Mouse (Mus musculus) heart, embryonic 16.5 days (tissue): ENCODE results near the gene Eif4a1. TPM values are rescaled to one million over a fixed set of nuclear protein-coding genes. Genes with fewer than 3 reads are reported as not detected.

Experiments
- ATAC-seq: fragments of 200-750 bp; cut with Nextera tagmentation; replicated peaks from 2 replicates; pipeline ENCODE4 v1.8.0; 2017; ENCODE audit warnings: moderate number of reproducible peaks; ENCODE audit not compliant: insufficient read depth, low FRiP score; ENCODE audit errors: extremely low read depth
- H3K27ac ChIP-seq: fragments of 300-500 bp; sonication (generic); 2 replicates; pipeline ENCODE4 v1.5.1; 2014; ENCODE audit warnings: mild to moderate bottlenecking, low read length, control low read depth, moderate library complexity
- H3K27me3 ChIP-seq: fragments of 300-500 bp; sonication (generic); 2 replicates; pipeline ENCODE4 v1.6.1; 2014; ENCODE audit warnings: low read length, mixed read lengths; ENCODE audit not compliant: control insufficient read depth, insufficient read depth
- H3K36me3 ChIP-seq: fragments of 300-500 bp; sonication (generic); 2 replicates; pipeline ENCODE4 v1.6.1; 2014; ENCODE audit not compliant: control insufficient read depth, insufficient read depth
- H3K4me1 ChIP-seq: fragments of 300-500 bp; sonication (generic); 2 replicates; pipeline ENCODE4 v1.6.1; 2014; ENCODE audit warnings: low read length, mixed read lengths; ENCODE audit not compliant: control insufficient read depth, insufficient read depth
- H3K4me2 ChIP-seq: fragments of 300-500 bp; sonication (generic); 2 replicates; pipeline ENCODE4 v1.6.1; 2014; ENCODE audit warnings: low read depth, mild to moderate bottlenecking, control low read depth, low read length
- H3K4me3 ChIP-seq: fragments of 300-500 bp; sonication (generic); 2 replicates; pipeline ENCODE4 v1.5.1; 2014; ENCODE audit warnings: mild to moderate bottlenecking, control low read depth, low read length
- H3K9ac ChIP-seq: fragments of 300-500 bp; sonication (generic); 2 replicates; pipeline ENCODE4 v1.6.1; 2014; ENCODE audit warnings: low read length, control low read depth
- H3K9me3 ChIP-seq: fragments of 300-500 bp; sonication (generic); replicated peaks from 2 replicates; pipeline ENCODE4 v1.6.1; 2016; ENCODE audit warnings: low read length; ENCODE audit not compliant: control insufficient read depth
- WGBS: fragments of 180-500 bp; shearing (Covaris S2); extraction: QIAGEN DNeasy Blood & Tissue Kit; methylation state at CpG from one replicate; pipeline ENCODE4 v1.1.7; 2014; 5-methylcytosine and 5-hydroxymethylcytosine counted together
- polyA plus RNA-seq: library from polyadenylated mRNA; unstranded; fragments of >200 nt; fragmentation: Nextera tagmentation; extraction: Ambion mirVana; gene quantifications from 2 replicates; pipeline ENCODE4 v1.2.1, GENCODE M21; 2015

Eif4a1 gene
- polyA plus RNA-seq, 1 experiment from 2014 or later, result 346 TPM

GRCm38 (mm10) chr11:69692863-69693262 is 20.6 kb upstream of the Eif4a1 start:
- Histone ChIP-seq H3K4me3 (no peak overlapping the region), H3K27me3 (no peaks in the 10 kb centered on the region), H3K4me2 (no peak overlapping the region), H3K9ac (no peak overlapping the region), H3K27ac (no peak overlapping the region), H3K36me3 (no peaks in the 10 kb centered on the region), H3K9me3 (no peaks in the 10 kb centered on the region), H3K4me1 (peaks cover 11% of the 10 kb centered on the region)
- ATAC-seq, result no peak
- WGBS, result 81% methylated on average over 6 of the region's 6 CpGs

GRCm38 (mm10) chr11:69692196-69692811 is 20.1 kb upstream of the Eif4a1 start:
- no peak overlapping the region for H3K9ac ChIP-seq
- no peak overlapping the region for H3K4me2 ChIP-seq
- WGBS, result 65% methylated on average over 9 of the region's 9 CpGs
- H3K27ac ChIP-seq, result no peak overlapping the region
- no peaks in the 10 kb centered on the region for H3K27me3 ChIP-seq
- H3K4me1 ChIP-seq, result peaks cover 11% of the 10 kb centered on the region
- no peaks in the 10 kb centered on the region for H3K36me3 ChIP-seq
- no peak overlapping the region for H3K4me3 ChIP-seq
- H3K9me3 ChIP-seq, result no peaks in the 10 kb centered on the region
- ATAC-seq, result no peak

DNA sequence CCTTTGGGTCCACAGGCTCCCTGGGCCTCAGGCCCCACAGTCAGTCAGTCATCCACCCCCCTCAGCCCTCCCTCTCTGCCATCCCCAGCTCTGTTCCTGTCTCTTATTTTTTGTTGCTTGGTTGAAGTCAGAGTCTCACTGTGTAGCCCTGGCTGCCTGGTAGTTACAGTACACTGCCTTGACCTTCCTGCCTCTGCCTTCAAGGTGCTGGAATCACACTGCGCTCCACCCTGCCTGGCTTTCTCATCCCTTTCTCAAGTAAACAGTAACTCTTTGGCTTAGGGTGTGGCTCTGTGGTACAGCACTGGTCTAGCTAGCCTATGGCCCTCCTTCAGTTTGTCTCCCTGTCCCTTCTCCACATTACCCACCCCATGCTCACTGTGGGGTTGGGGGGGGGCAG is 17.7 kb upstream of the Eif4a1 start:
- H3K4me2 ChIP-seq, result no peak overlapping the region
- peaks cover 14% of the 10 kb centered on the region for H3K4me1 ChIP-seq
- no peaks in the 10 kb centered on the region for H3K36me3 ChIP-seq
- H3K27me3 ChIP-seq, result no peaks in the 10 kb centered on the region
- no peak overlapping the region for H3K4me3 ChIP-seq
- no peaks in the 10 kb centered on the region for H3K9me3 ChIP-seq
- H3K9ac ChIP-seq, result no peak overlapping the region
- 95% methylated on average over 1 of the region's 1 CpGs for WGBS
- no peak overlapping the region for H3K27ac ChIP-seq
- no peak for ATAC-seq

- H3K4me1 ChIP-seq, result peaks cover 19% of the 10 kb centered on the region
- no peak overlapping the region for H3K4me2 ChIP-seq
- no peak for ATAC-seq
- H3K36me3 ChIP-seq, result no peaks in the 10 kb centered on the region
- no peak overlapping the region for H3K4me3 ChIP-seq
- H3K9ac ChIP-seq, result no peak overlapping the region
- no peaks in the 10 kb centered on the region for H3K27me3 ChIP-seq
- no peaks in the 10 kb centered on the region for H3K9me3 ChIP-seq
- 53% methylated on average over 5 of the region's 5 CpGs for WGBS
- no peak overlapping the region for H3K27ac ChIP-seq
Measured at GRCm38 (mm10) chr11:69687061-69687460, 14.8 kb upstream of the Eif4a1 start.

- peak overlapping the region; percentile 86 for H3K27ac ChIP-seq
Measured at GRCm38 (mm10) chr11:69686377-69686776, 14.2 kb upstream of the Eif4a1 start.

GRCm38 (mm10) chr11:69685526-69686148 is 13.4 kb upstream of the Eif4a1 start, which contains the start of gene Tnfsf13:
TSS of gene Tnfsf13 (minus strand) at chr11:69685784.
- 56% methylated on average over 10 of the region's 10 CpGs for WGBS
- Histone ChIP-seq H3K36me3 (no peaks in the 10 kb centered on the region), H3K27ac (peak within 1 kb of the TSS; percentile 86), H3K9me3 (no peaks in the 10 kb centered on the region), H3K4me1 (peaks cover 24% of the 10 kb centered on the region), H3K9ac (peak within 1 kb of the TSS; percentile 54), H3K4me2 (peak within 1 kb of the TSS; percentile 18), H3K4me3 (no peak within 1 kb of the TSS), H3K27me3 (no peaks in the 10 kb centered on the region)
- ATAC-seq, result no peak; the same call in 1 of the 2 replicates

More at GRCm38 (mm10) chr11:69686377-69686776, 14.2 kb upstream of the Eif4a1 start:
- Histone ChIP-seq H3K4me1 (peaks cover 19% of the 10 kb centered on the region), H3K9me3 (no peaks in the 10 kb centered on the region), H3K4me3 (no peak overlapping the region), H3K9ac (peak overlapping the region; percentile 4; the same call in 1 of the 2 replicates), H3K4me2 (peak overlapping the region; percentile 18; the same call in 1 of the 2 replicates), H3K36me3 (no peaks in the 10 kb centered on the region), H3K27me3 (no peaks in the 10 kb centered on the region)
- 20% methylated on average over 4 of the region's 4 CpGs for WGBS
- ATAC-seq, result no peak

DNA sequence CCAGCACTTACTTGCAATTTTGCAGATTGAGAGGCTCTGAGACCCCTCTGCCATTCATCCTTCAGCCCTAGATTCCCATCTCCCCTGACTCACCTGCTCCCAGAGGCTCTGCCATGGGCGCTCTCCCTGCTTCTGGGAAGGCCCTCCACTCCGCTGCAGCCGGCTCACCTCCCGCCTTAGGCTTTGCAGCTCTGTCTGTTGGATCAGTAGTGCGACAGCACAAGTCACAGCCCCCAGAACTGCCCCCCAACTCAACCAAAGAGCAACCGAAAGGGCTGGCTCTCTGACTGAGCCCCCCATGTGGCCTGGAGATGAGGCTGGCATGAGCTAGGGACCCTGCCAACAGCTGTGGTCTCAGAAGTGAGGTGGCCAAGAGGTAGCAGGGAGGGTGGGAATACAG is 12.7 kb upstream of the Eif4a1 start:
- H3K27me3 ChIP-seq, result no peaks in the 10 kb centered on the region
- H3K36me3 ChIP-seq, result no peaks in the 10 kb centered on the region
- H3K4me2 ChIP-seq, result no peak overlapping the region
- ATAC-seq, result no peak
- 0 out of 2 replicates have a peak overlapping the region, but pooled peaks have one; percentile 32 for H3K9ac ChIP-seq
- no peak overlapping the region for H3K4me3 ChIP-seq
- 86% methylated on average over 6 of the region's 6 CpGs for WGBS
- H3K9me3 ChIP-seq, result no peaks in the 10 kb centered on the region
- H3K4me1 ChIP-seq, result peaks cover 27% of the 10 kb centered on the region
- peak overlapping the region; percentile 86 for H3K27ac ChIP-seq

- Histone ChIP-seq H3K9ac (no peak overlapping the region), H3K36me3 (peaks cover 4% of the 10 kb centered on the region; the same call in 1 of the 2 replicates)
- ATAC-seq, result no peak
Measured at GRCm38 (mm10) chr11:69684128-69684745, 12.0 kb upstream of the Eif4a1 start.

GRCm38 (mm10) chr11:69683576-69683975 is 11.4 kb upstream of the Eif4a1 start:
- no peak overlapping the region for H3K4me2 ChIP-seq
- H3K9ac ChIP-seq, result peak overlapping the region; percentile 56; the same call in 1 of the 2 replicates
- no peak for ATAC-seq
- WGBS, result 70% methylated on average over 7 of the region's 7 CpGs
- H3K9me3 ChIP-seq, result no peaks in the 10 kb centered on the region
- H3K4me3 ChIP-seq, result no peak overlapping the region
- peaks cover 31% of the 10 kb centered on the region for H3K4me1 ChIP-seq
- peaks cover 6% of the 10 kb centered on the region for H3K36me3 ChIP-seq
- peak overlapping the region; percentile 49 for H3K27ac ChIP-seq
- no peaks in the 10 kb centered on the region for H3K27me3 ChIP-seq

More at GRCm38 (mm10) chr11:69684128-69684745, 12.0 kb upstream of the Eif4a1 start:
- no peaks in the 10 kb centered on the region for H3K27me3 ChIP-seq
- H3K4me3 ChIP-seq, result no peak overlapping the region
- no peaks in the 10 kb centered on the region for H3K9me3 ChIP-seq
- 74% methylated on average over 12 of the region's 12 CpGs for WGBS
- peaks cover 31% of the 10 kb centered on the region for H3K4me1 ChIP-seq
- no peak overlapping the region for H3K4me2 ChIP-seq
- H3K27ac ChIP-seq, result no peak overlapping the region
